Mouse (Mus musculus) MEL (cell line): ENCODE results near the gene Olfr218.
A peak's percentile ranks its signal among the peaks of the same experiment; 100 is the strongest.

ENCODE experiments used
- CTCF ChIP-seq, 3 experiments: IDR thresholded peaks in 2 of 3; conservative IDR thresholded peaks in 1 of 3; 2 replicates each; pipeline ENCODE4 v1.5.1; 2011 to 2012; ENCODE audit warnings: low read length in 3 of 3, low read depth in 2 of 3, mild to moderate bottlenecking in 2 of 3, improper control_type of control experiment in 1 of 3, inconsistent platforms in 1 of 3, mixed read lengths in 1 of 3, moderate library complexity in 1 of 3; ENCODE audit not compliant: control insufficient read depth in 1 of 3, insufficient read depth in 1 of 3, poor library complexity in 1 of 3, severe bottlenecking in 1 of 3
- MEF2A ChIP-seq: IDR thresholded peaks from 2 replicates; pipeline ENCODE4 v1.6.1; 2014; ENCODE audit warnings: low read depth, mild to moderate bottlenecking, inconsistent platforms, low read length, improper control_type of control experiment; ENCODE audit not compliant: poor library complexity, insufficient replicate concordance, severe bottlenecking; ENCODE audit errors: extremely low read depth
- POLR2AphosphoS5 ChIP-seq: IDR thresholded peaks from 2 replicates; pipeline ENCODE4 v1.6.1; 2012; ENCODE audit warnings: low read depth, borderline replicate concordance, mild to moderate bottlenecking, inconsistent platforms, low read length, moderate library complexity, mixed read lengths
- TCF12 ChIP-seq: IDR thresholded peaks from 2 replicates; pipeline ENCODE4 v1.6.1; 2014; ENCODE audit warnings: low read depth, mild to moderate bottlenecking, inconsistent platforms, low read length, improper control_type of control experiment, moderate library complexity
- ZKSCAN1 ChIP-seq: IDR thresholded peaks from 2 replicates; pipeline ENCODE4 v1.6.1; 2012; ENCODE audit warnings: low read depth, mild to moderate bottlenecking, inconsistent platforms, low read length, improper control_type of control experiment, moderate library complexity
- ZMIZ1 ChIP-seq: IDR thresholded peaks from 2 replicates; pipeline ENCODE4 v1.6.1; 2012; ENCODE audit warnings: low read depth, mild to moderate bottlenecking, inconsistent platforms, low read length, improper control_type of control experiment, moderate library complexity

GRCm38 (mm10) chr1:173196359-173196758 lies 1.2 kb upstream of the Olfr218 start:
- peak in 2 of 3 experiments; percentile 33 to 39; a peak in 4 of 6 replicates for TF ChIP-seq CTCF (IDR thresholded peaks at IDR 0.05 in 2 of 3, conservative IDR thresholded peaks at IDR 0.05 in 1 of 3; ENCODE audit: control insufficient read depth in 1 of 3, insufficient read depth in 1 of 3, low read depth in 2 of 3, low read length in 3 of 3, poor library complexity in 1 of 3, severe bottlenecking in 1 of 3)
- TF ChIP-seq POLR2AphosphoS5, result no peak
- no peak for TF ChIP-seq MEF2A
- TF ChIP-seq ZMIZ1, result no peak
- TF ChIP-seq ZKSCAN1, result no peak
- TF ChIP-seq TCF12, result no peak
